Mouse (Mus musculus) T-helper 2 cell (primary cell): ENCODE data around the gene Aldh1b1.

Experiments
- in situ Hi-C: fragments of 300-600 bp; cut with MboI, MseI; formaldehyde crosslinking; loops from one replicate; pipeline ENCODE4 v1.15.1; 2025; ENCODE audit warnings: high pct_unique_total_duplicates

Gene Aldh1b1

DNA sequence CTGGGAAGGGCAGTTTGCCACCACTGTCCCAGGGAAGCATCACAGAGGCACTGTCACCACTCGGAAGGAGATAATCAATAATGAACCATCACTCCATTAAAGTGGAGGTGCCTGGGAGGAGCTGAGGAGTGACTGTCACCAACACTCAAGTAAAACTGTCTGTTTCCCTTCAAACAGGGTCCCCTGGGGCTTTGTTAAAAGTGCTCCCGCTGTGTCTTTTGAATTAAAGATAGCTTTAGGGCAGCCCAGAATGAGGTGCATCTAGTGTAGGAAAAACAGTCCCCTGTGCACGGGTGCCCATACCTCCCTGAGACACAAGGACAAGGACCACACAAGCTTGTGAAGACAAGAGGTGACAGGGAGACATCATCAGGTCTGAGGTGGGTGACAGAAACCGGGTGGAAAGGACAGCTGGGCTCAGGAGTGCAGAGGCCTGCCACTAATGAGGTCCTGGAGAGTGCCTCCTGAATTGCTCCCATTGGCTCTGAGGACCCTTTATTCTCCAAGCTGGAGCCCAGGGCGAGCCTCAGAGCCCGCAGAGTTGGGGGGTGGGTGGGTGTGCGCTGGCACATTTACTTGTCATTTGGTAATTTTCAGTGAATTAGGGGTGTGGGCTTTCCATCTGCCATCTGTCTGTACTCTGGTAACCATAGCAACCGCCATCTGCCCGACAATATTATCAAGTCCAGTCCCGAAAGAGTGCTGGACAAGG lies 25.4 kb downstream of the Aldh1b1 start:
- in situ Hi-C loops: no loop called here

DNA sequence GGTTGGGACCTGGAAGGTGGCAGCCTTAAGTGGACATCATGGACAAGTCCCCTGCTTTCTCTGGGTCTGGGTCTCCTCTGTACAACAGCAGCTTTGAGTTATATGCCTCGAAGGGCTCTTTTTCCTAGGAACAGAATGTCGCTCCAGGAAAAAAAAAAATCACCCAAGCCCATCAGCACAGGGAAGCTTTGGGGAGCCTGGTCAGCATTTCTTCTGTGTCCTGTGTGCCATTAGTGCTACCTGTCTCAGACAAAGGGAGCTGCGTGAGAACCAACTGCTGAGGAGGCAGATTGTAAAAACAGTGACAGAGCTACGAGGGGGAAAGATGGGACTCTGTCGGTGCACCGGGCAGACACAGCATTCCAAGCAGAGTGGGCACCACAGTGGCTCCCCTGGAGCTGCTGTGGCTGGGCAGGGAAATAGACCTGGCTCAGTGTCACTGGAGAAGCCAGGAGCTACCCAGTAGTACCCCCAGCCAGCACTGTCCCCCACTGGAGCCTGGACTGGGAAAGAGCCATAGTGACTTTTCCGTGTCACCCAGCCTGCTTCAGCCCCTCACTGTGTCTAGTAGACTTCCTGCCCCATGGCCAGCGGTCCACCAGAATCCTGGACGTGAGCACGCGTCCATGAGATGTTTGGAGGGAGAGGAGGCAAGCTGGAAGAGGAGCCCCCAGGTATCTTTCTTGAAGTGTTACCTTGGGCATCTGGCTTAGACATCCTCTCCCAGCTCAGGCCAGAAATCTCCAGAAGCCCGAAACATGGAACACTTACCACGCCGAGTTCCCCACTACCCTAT lies 26.1 kb downstream of the Aldh1b1 start:
- in situ Hi-C loops: no loop called here

DNA sequence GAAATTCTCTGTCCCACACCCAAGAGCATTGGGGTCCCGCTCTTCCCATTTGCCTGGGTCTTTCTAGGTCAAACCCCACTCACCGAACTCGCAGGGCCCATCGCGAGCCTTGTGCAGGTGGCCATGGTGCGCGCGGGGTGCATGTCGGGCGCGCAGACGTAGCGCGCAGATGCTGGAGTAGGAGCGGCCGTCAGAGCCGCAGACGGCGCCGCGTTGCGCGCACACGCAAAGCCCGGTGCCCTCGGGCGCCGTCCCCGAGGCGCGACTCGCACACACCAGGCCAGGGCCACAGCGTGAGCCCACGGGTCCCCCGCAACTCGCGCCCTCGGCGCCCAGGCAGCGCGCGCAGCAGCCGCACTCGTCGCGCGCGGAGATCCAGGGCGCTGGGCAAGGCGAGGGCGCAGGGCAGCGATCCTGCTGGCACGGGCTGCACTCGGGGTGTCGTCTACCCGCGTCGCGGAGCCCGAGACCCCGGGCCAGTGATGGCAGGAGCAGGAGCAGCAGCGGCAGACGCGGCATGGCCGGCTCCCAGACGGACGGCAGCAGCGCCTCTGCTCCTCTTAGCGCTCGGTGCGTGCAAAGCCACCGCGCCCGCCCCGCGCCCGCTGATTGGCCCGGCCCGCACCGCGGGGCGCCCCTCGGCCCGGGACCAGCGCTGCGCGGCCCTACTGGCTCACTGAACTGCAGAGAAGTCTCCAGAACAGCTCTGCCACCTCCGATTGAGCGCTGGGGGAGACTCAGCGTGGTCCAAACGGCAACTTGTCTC lies 27.6 kb downstream of the Aldh1b1 start, which contains the start of gene Igfbpl1:
Gene Igfbpl1 (minus strand): TSS at position 649 of the 766 bp plus-strand sequence.
- in situ Hi-C loops: no loop called here

DNA sequence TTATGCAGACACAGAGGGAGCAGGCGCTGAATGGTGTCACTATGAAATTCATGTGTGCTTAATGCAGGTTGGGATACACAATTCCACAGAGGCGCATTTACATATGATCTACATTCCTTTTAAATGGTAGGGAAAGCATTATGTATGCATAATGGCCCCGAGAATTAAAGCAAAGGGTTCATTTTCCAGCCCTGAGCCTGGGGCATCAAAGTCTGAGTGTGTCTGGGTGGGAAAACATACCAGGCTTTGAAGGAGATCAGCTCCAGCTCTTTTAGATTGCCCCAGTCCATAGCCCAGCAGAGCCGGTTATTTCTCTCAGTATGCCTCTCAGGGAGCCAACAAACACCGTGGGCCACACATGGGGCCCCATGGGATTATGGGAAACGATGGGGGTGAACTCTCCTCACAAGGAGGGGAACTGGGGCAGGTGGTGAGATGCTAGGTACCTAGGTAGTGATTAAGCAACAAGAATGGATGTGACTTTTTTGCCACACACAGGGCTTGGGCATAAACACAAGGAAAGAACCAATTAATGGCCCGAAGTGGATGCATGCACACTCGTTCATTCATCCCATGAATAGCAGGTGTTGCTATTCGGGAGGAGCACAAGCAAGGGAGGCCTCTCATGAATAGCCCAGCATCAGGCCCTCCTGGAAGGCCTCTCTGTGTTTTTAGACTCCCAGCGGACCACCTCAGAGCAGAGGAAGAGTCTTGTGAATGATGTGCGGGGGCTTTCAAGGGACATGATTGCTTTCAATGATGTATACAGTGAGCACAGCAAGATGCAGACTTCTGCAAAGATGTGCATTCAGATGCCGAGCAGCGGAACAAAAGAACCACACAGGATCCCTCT lies 31.3 kb downstream of the Aldh1b1 start:
- in situ Hi-C loops: no loop called here

DNA sequence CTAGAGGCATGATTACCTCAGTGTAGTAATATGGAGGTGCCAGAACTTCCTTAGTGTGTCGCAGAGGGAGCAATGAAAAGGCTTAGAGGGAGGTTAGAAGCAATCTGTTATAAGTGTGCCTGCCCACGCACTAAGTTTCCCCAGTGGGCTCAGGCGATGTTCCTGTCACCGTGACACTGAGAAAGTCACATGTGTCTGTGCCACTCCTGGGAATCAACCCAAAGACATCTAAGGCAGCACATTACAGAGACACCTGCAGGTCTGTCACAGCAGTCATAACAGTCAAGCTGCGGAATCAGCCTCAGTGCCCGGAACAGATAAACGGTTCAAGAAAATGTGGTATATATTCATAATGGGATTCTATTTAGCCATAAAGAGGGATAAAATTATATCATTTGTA lies 33.2 kb downstream of the Aldh1b1 start:
- in situ Hi-C loops: no loop called here

GRCm38 (mm10) chr4:45833461-45833860 lies 34.6 kb downstream of the Aldh1b1 start:
- in situ Hi-C loops: no loop called here

- in situ Hi-C loops: no loop called here
Observed at GRCm38 (mm10) chr4:45844355-45844754, 45.5 kb downstream of the Aldh1b1 start.

GRCm38 (mm10) chr4:45846263-45846662 lies 47.4 kb downstream of the Aldh1b1 start:
- in situ Hi-C loops: loop anchor here (5.0 kb wide), 1 partner anchor 54 kb away; no protein-coding TSS in a partner anchor

GRCm38 (mm10) chr4:45848109-45848824 lies 49.4 kb downstream of the Aldh1b1 start, which contains the start of gene Stra6l:
TSS of gene Stra6l (plus strand) at chr4:45848664.
- in situ Hi-C loops: loop anchor here (5.0 kb wide), 1 partner anchor 56 kb away; no protein-coding TSS in a partner anchor

DNA sequence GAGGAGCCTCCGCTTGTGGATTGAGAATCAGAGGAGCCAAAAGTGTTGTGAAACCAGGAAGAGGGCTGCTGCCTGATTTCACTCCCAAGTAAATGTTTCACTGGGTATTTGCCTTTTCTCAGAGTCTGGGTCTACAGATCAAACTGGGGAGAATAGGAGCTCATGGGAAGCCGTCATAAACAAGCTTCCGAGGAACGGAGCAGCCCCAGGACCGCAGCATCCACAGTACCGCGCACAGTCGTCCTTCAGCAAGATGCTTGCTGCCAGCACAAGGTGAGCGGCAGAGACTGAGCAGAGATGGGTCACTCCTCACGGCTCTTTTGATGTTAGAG lies 50.0 kb downstream of the Aldh1b1 start:
- in situ Hi-C loops: loop anchor here (5.0 kb wide), 1 partner anchor 56 kb away; no protein-coding TSS in a partner anchor

GRCm38 (mm10) chr4:45849419-45849818 lies 50.6 kb downstream of the Aldh1b1 start:
- in situ Hi-C loops: loop anchor here (5.0 kb wide), 1 partner anchor 57 kb away; no protein-coding TSS in a partner anchor

GRCm38 (mm10) chr4:45851640-45852051 lies 52.8 kb downstream of the Aldh1b1 start:
- in situ Hi-C loops: no loop called here

DNA sequence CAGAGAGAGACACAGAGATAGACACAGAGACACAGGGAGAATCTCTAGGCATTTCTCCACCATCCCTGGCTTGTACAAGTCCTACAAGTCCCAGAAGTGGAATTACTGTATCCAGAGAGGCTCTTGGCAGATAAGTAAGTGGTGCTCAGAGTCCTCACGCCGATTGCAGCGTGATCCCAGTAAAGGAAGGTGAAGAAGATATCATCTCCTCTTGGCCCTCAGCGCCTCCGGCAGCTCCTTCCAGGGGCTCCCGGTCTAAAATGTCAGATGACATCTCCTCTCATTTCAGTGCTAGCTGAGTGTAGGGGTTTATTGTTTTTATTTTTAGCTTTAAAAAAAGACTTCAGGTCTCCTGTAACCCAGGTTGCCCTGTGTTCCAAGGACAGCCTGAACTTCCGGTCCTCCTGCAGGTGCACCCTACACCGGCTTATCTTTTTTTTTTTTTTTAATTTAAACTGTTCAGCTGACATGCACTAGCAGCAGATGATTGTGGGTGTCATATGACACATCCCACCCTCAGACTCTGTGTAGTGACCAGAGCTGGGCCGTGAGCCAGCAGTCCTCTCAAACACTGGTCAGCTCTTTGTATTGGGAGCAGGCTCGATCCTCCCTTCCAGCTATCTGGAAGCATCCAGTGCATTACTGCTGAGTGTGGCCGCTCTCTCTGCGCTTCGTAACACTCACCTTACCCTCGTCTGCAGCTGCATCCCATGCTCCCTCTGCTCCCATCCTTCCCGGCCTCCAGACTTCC lies 54.8 kb downstream of the Aldh1b1 start:
- in situ Hi-C loops: no loop called here
